ENCODE assay signal across 15 mouse cellular contexts in the genomic region with DNA sequence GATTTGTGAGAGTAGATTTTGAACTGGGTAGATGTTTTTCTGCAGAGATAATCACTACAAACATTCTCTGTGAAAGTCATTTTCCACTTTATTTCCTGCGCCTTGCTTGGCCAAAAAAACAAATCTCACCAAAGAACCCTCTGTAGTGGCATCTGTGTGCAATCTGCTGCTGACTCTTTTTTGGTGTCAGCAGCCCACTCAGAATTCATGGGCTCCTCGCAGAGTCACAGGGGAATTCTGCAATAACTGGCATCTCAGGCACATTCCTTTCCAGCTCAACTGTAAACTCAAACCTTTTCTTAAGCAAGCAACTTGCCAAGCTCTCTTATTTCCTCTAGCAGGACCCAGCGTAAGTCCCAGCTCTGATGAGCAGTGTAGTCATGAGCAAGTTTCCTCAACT.
DNase-seq lines count a peak whose midpoint lies in the region; ATAC-seq and TF ChIP-seq lines count a peak whose summit lies in the region.
"Had no signal": no experiment of that assay in that cellular context is flagged by ENCODE, and none has a peak within 500 bp of the region (broad histone marks: within the 10 kb centered on the region; RNA-seq: fewer than 3 reads in every experiment).

No protein-coding gene starts in this region.

- H3K4me2 ChIP-seq in forebrain, embryonic 14.5 days (ENCODE audit: low read length) = no peak overlapping the region
- no peak overlapping the region for H3K4me2 ChIP-seq in forebrain, embryonic 11.5 days (ENCODE audit: low read depth, low read length, severe bottlenecking)
- H3K4me2 ChIP-seq: heart, embryonic 12.5 days; hindbrain, embryonic 15.5 days; midbrain, embryonic 12.5 days; neural tube, embryonic 12.5 days had no signal

- peak; percentile 13 for DNase-seq in forebrain, embryonic 14.5 days (ENCODE audit: low spot score)
- no peak for DNase-seq in forebrain, embryonic 11.5 days (ENCODE audit: low spot score)
- DNase-seq in frontal cortex, adult 2 months (ENCODE audit: extremely low spot score in 1 of 2, low spot score in 1 of 2) = peak; percentile 79 to 86
- peak; percentile 69 to 72 for DNase-seq in layer of hippocampus, postnatal 36 days
- peak; percentile 65 for DNase-seq in right cerebral cortex, postnatal 25 days
- DNase-seq in kidney, adult 2 months = no peak
- no peak for DNase-seq in kidney, postnatal 10 days
- no peak for DNase-seq in kidney, postnatal 36 days
- DNase-seq: adrenal gland, adult 2 months; cerebellum, adult 2 months; lung, adult 2 months had no signal

- no peak overlapping the region for H3K4me3 ChIP-seq in forebrain, embryonic 14.5 days (ENCODE audit: low read depth, low read length)
- no peak overlapping the region for H3K4me3 ChIP-seq in forebrain, embryonic 11.5 days (ENCODE audit: low read depth, low read length)
- no peak overlapping the region for H3K4me3 ChIP-seq in kidney, adult 2 months (ENCODE audit: insufficient read depth, low read depth, low read length)
- H3K4me3 ChIP-seq: heart, embryonic 12.5 days; hindbrain, embryonic 15.5 days; midbrain, embryonic 12.5 days; neural tube, embryonic 12.5 days had no signal

- WGBS in forebrain, embryonic 14.5 days = 87% methylated on average over 3 of the region's 3 CpGs
- WGBS in forebrain, embryonic 11.5 days = 82% methylated on average over 3 of the region's 3 CpGs
- 65% methylated on average over 3 of the region's 3 CpGs for WGBS in kidney, adult 2 months

- no peak overlapping the region for H3K27ac ChIP-seq in forebrain, embryonic 14.5 days (ENCODE audit: low read depth, low read length)
- H3K27ac ChIP-seq in forebrain, embryonic 11.5 days (ENCODE audit: low read depth, low read length) = no peak overlapping the region
- no peak overlapping the region for H3K27ac ChIP-seq in kidney, adult 2 months (ENCODE audit: insufficient read depth, low read depth, low read length)
- H3K27ac ChIP-seq: hindbrain, embryonic 15.5 days; midbrain, embryonic 12.5 days; neural tube, embryonic 12.5 days had no signal

- no peaks in the 10 kb centered on the region for H3K36me3 ChIP-seq in forebrain, embryonic 14.5 days (ENCODE audit: control insufficient read depth, insufficient read depth, low read length)
- H3K36me3 ChIP-seq in forebrain, embryonic 11.5 days (ENCODE audit: control insufficient read depth, insufficient read depth, low read length) = no peaks in the 10 kb centered on the region
- no peaks in the 10 kb centered on the region for H3K36me3 ChIP-seq in kidney, adult 2 months (ENCODE audit: control insufficient read depth, insufficient read depth, low read length)
- H3K36me3 ChIP-seq: heart, embryonic 12.5 days; hindbrain, embryonic 15.5 days; midbrain, embryonic 12.5 days; neural tube, embryonic 12.5 days had no signal

- H3K27me3 ChIP-seq in forebrain, embryonic 14.5 days (replicated peaks; ENCODE audit: control insufficient read depth, insufficient read depth, low read length) = no peaks in the 10 kb centered on the region
- no peaks in the 10 kb centered on the region for H3K27me3 ChIP-seq in forebrain, embryonic 11.5 days (ENCODE audit: control insufficient read depth, insufficient read depth, low read length)
- H3K27me3 ChIP-seq in kidney, adult 2 months (replicated peaks; ENCODE audit: control insufficient read depth, insufficient read depth, low read length) = no peaks in the 10 kb centered on the region
- H3K27me3 ChIP-seq: heart, embryonic 12.5 days; hindbrain, embryonic 15.5 days; midbrain, embryonic 12.5 days; neural tube, embryonic 12.5 days had no signal

- no peaks in the 10 kb centered on the region for H3K4me1 ChIP-seq in forebrain, embryonic 14.5 days (ENCODE audit: control insufficient read depth, insufficient read depth, low read length)
- H3K4me1 ChIP-seq in forebrain, embryonic 11.5 days (replicated peaks; ENCODE audit: control insufficient read depth, insufficient read depth, low read length) = no peaks in the 10 kb centered on the region
- no peaks in the 10 kb centered on the region for H3K4me1 ChIP-seq in kidney, adult 2 months (ENCODE audit: control insufficient read depth, insufficient read depth, low read length)
- H3K4me1 ChIP-seq: heart, embryonic 12.5 days; hindbrain, embryonic 15.5 days; midbrain, embryonic 12.5 days; neural tube, embryonic 12.5 days had no signal

- TF ChIP-seq POLR2A in kidney, adult 2 months (IDR thresholded peaks at IDR 0.05; ENCODE audit: low read depth, low read length) = no peak

- no peak for ATAC-seq in forebrain, embryonic 14.5 days
- no peak for ATAC-seq in forebrain, embryonic 11.5 days (replicated peaks; ENCODE audit: low FRiP score)

- H3K9me3 ChIP-seq in forebrain, embryonic 14.5 days (replicated peaks; ENCODE audit: control insufficient read depth, low read length) = no peaks in the 10 kb centered on the region
- H3K9me3 ChIP-seq in forebrain, embryonic 11.5 days (ENCODE audit: control insufficient read depth, low read length) = no peaks in the 10 kb centered on the region
- H3K9me3 ChIP-seq: heart, embryonic 12.5 days; hindbrain, embryonic 15.5 days; midbrain, embryonic 12.5 days; neural tube, embryonic 12.5 days had no signal

- no peak for TF ChIP-seq CTCF in kidney, adult 2 months (conservative IDR thresholded peaks at IDR 0.05; ENCODE audit: insufficient read depth, insufficient read length, low read depth, low read length)

- H3K9ac ChIP-seq in forebrain, embryonic 14.5 days (ENCODE audit: low read length) = no peak overlapping the region
- no peak overlapping the region for H3K9ac ChIP-seq in forebrain, embryonic 11.5 days (ENCODE audit: low read length)
- H3K9ac ChIP-seq: heart, embryonic 12.5 days; hindbrain, embryonic 15.5 days; midbrain, embryonic 12.5 days; neural tube, embryonic 12.5 days had no signal

Comparison
In these comparisons a context has a peak if more than half of its experiments do, and no peak if none do; other contexts are left out.
1. DNase-seq: peak in forebrain, embryonic 14.5 days (single experiment), frontal cortex, adult 2 months (2 of 2), layer of hippocampus, postnatal 36 days (2 of 2) and right cerebral cortex, postnatal 25 days (single experiment); none in forebrain, embryonic 11.5 days (single experiment), kidney, adult 2 months (single experiment), kidney, postnatal 10 days (single experiment) and kidney, postnatal 36 days (0 of 2).